In genomic region chr2:14641040-14641439, GRCm38 (mm10) we compare ENCODE assay signal across 9 mouse cellular contexts. TPM values are rescaled to one million over a fixed set of nuclear protein-coding genes. Genes with fewer than 3 reads are reported as not detected.
DNase-seq lines count a peak whose midpoint lies in the region; ATAC-seq lines count a peak whose summit lies in the region.
"Had no signal": no experiment of that assay in that cellular context is flagged by ENCODE, and none has a peak within 500 bp of the region (broad histone marks: within the 10 kb centered on the region; RNA-seq: fewer than 3 reads in every experiment).

No protein-coding gene starts in this region.

- no peak overlapping the region for H3K27ac ChIP-seq in forebrain, embryonic 14.5 days (ENCODE audit: low read depth, low read length)
- no peak overlapping the region for H3K27ac ChIP-seq in forebrain, embryonic 10.5 days

- intact Hi-C loops in left cerebral cortex, postnatal 14 days (cut with DNase I), result no loop called here

- H3K4me2 ChIP-seq in forebrain, embryonic 14.5 days (ENCODE audit: low read length), result no peak overlapping the region

- no peak overlapping the region for H3K4me3 ChIP-seq in forebrain, embryonic 14.5 days (ENCODE audit: low read depth, low read length)
- H3K4me3 ChIP-seq in forebrain, embryonic 10.5 days, result no peak overlapping the region

- ATAC-seq in forebrain, embryonic 14.5 days, result peak; percentile 40; the same call in 1 of the 2 replicates
- ATAC-seq in frontal cortex, adult (ENCODE audit: low TSS enrichment), result peak; percentile 94

- H3K27me3 ChIP-seq in forebrain, embryonic 14.5 days (replicated peaks; ENCODE audit: control insufficient read depth, insufficient read depth, low read length), result no peaks in the 10 kb centered on the region
- H3K27me3 ChIP-seq in forebrain, embryonic 10.5 days (ENCODE audit: poor library complexity, severe bottlenecking), result no peaks in the 10 kb centered on the region

- H3K4me1 ChIP-seq in forebrain, embryonic 14.5 days (ENCODE audit: control insufficient read depth, insufficient read depth, low read length), result 0 out of 2 replicates have a peak, but pooled peaks cover 2% of the 10 kb centered on the region
- no peaks in the 10 kb centered on the region for H3K4me1 ChIP-seq in forebrain, embryonic 10.5 days

- DNase-seq in forebrain, embryonic 14.5 days (ENCODE audit: low spot score), result peak; percentile 50
- DNase-seq in forebrain, embryonic 10.5 days (ENCODE audit: extremely low spot score, low spot score), result no peak
- peak; percentile 65 for DNase-seq in 3T3-L1 (ENCODE audit: low read depth, low spot score)
- DNase-seq in left cerebral cortex, postnatal 14 days (ENCODE audit: low spot score in 2 of 2), result peak; percentile 32 to 81
- no peak for DNase-seq in spleen, postnatal 4 days (ENCODE audit: low spot score in 2 of 2)
- DNase-seq in embryo, embryonic 9.5 days (ENCODE audit: extremely low spot score), result no peak
- no peak for DNase-seq in kidney, adult 11 months
- DNase-seq: kidney, adult 2 months had no signal

- H3K9ac ChIP-seq in forebrain, embryonic 14.5 days (ENCODE audit: low read length), result no peak overlapping the region

- no peaks in the 10 kb centered on the region for H3K36me3 ChIP-seq in forebrain, embryonic 14.5 days (ENCODE audit: control insufficient read depth, insufficient read depth, low read length)
- no peaks in the 10 kb centered on the region for H3K36me3 ChIP-seq in forebrain, embryonic 10.5 days (replicated peaks)

- 60% methylated on average over 2 of the region's 2 CpGs for WGBS in forebrain, embryonic 14.5 days
- WGBS in forebrain, embryonic 10.5 days, result 84% methylated on average over 2 of the region's 2 CpGs

- H3K9me3 ChIP-seq in forebrain, embryonic 14.5 days (replicated peaks; ENCODE audit: control insufficient read depth, low read length), result no peaks in the 10 kb centered on the region
- H3K9me3 ChIP-seq in forebrain, embryonic 10.5 days, result no peaks in the 10 kb centered on the region

RNA-seq across cellular contexts. Expression of gene Cacnb2, which starts 38.2 kb away (rescaled TPM):
- 2.4 and 3.2 TPM in 2 replicates for polyA plus RNA-seq in forebrain, embryonic 14.5 days (2014; fragmentation: Nextera tagmentation; extraction: Ambion mirVana)
- polyA plus RNA-seq in forebrain, embryonic 10.5 days (2016; fragmentation: Nextera tagmentation; extraction: Ambion mirVana), result 2.7 and 2.8 TPM in 2 replicates
- 10 to 100 TPM; 39.4 to 41.3 TPM for total RNA-seq in left cerebral cortex, postnatal 14 days (2021)

Comparison
In these comparisons a context has a peak if more than half of its experiments do, and no peak if none do; other contexts are left out.
1. DNase-seq: peak in forebrain, embryonic 14.5 days (single experiment), 3T3-L1 (single experiment) and left cerebral cortex, postnatal 14 days (2 of 2); none in forebrain, embryonic 10.5 days (single experiment), spleen, postnatal 4 days (0 of 2), embryo, embryonic 9.5 days (single experiment) and kidney, adult 11 months (single experiment).